ENCODE assay signal across 8 mouse cellular contexts in genomic region chr10:19935295-19935623, GRCm38 (mm10). TPM values are rescaled to one million over a fixed set of nuclear protein-coding genes. Genes with fewer than 3 reads are reported as not detected.
DNase-seq lines count a peak whose midpoint lies in the region; ATAC-seq and TF ChIP-seq lines count a peak whose summit lies in the region.

No protein-coding gene starts in this region.

- H3K9ac ChIP-seq in neural tube, embryonic 15.5 days (replicated peaks): peak overlapping the region; percentile 75; the same call in 1 of the 2 replicates

- intact Hi-C loops in left cerebral cortex, postnatal 4 days (cut with DNase I): no loop called here

- no peaks in the 10 kb centered on the region for H3K9me3 ChIP-seq in limb, embryonic 10.5 days (replicated peaks)
- no peaks in the 10 kb centered on the region for H3K9me3 ChIP-seq in neural tube, embryonic 15.5 days (replicated peaks)

- H3K4me2 ChIP-seq in neural tube, embryonic 15.5 days: peak overlapping the region; percentile 98

- peak in 1 of 2 experiments; percentile 42 for DNase-seq in cerebellum, adult 2 months
- DNase-seq in cerebellum, adult 11-12 months: no peak
- DNase-seq in thymus, adult 2 months: peak; percentile 12
- DNase-seq in thymus, adult 18-20 months: no peak
- DNase-seq in limb, embryonic 10.5 days (ENCODE audit: low spot score): no peak
- DNase-seq in left cerebral cortex, adult 9 months (ENCODE audit: low spot score in 2 of 2): no peak
- DNase-seq in left cerebral cortex, postnatal 4 days: no peak

- no peak for TF ChIP-seq CTCF in cerebellum, adult 2 months (IDR thresholded peaks at IDR 0.05; ENCODE audit: borderline replicate concordance, insufficient read depth, low read depth, low read length)
- TF ChIP-seq CTCF in thymus, adult 2 months (IDR thresholded peaks at IDR 0.05; ENCODE audit: borderline replicate concordance, control insufficient read depth, extremely low read depth, insufficient read depth, low read length, poor library complexity): no peak

- H3K4me3 ChIP-seq in cerebellum, adult 2 months (replicated peaks; ENCODE audit: insufficient read depth, low read depth, low read length): peak overlapping the region; percentile 88
- H3K4me3 ChIP-seq in thymus, adult 2 months (ENCODE audit: control insufficient read depth, insufficient read depth, low read length): peak overlapping the region; percentile 67
- H3K4me3 ChIP-seq in limb, embryonic 10.5 days: peak overlapping the region; percentile 80
- peak overlapping the region; percentile 78 for H3K4me3 ChIP-seq in neural tube, embryonic 15.5 days (replicated peaks)

- H3K36me3 ChIP-seq in thymus, adult 2 months (ENCODE audit: control insufficient read depth, insufficient read depth, low read length): no peaks in the 10 kb centered on the region
- H3K36me3 ChIP-seq in limb, embryonic 10.5 days: no peaks in the 10 kb centered on the region
- no peaks in the 10 kb centered on the region for H3K36me3 ChIP-seq in neural tube, embryonic 15.5 days

- H3K27ac ChIP-seq in cerebellum, adult 2 months (ENCODE audit: insufficient read depth, low read length): no peak overlapping the region
- H3K27ac ChIP-seq in thymus, adult 2 months (ENCODE audit: control insufficient read depth, insufficient read depth, low read length): no peak overlapping the region
- H3K27ac ChIP-seq in limb, embryonic 10.5 days: no peak overlapping the region
- no peak overlapping the region for H3K27ac ChIP-seq in neural tube, embryonic 15.5 days (replicated peaks)

- ATAC-seq in neural tube, embryonic 15.5 days (ENCODE audit: low FRiP score): no peak

- WGBS in cerebellum, adult 2 months: 14% methylated on average over 10 of the region's 10 CpGs
- WGBS in thymus, adult 2 months: 4% methylated on average over 10 of the region's 10 CpGs
- WGBS in limb, embryonic 10.5 days: 5% methylated on average over 10 of the region's 10 CpGs
- WGBS in neural tube, embryonic 15.5 days: 4% methylated on average over 10 of the region's 10 CpGs

- TF ChIP-seq POLR2A in cerebellum, adult 2 months (IDR thresholded peaks at IDR 0.05; ENCODE audit: borderline replicate concordance, insufficient read depth, low read length): no peak
- TF ChIP-seq POLR2A in thymus, adult 2 months (IDR thresholded peaks at IDR 0.05; ENCODE audit: control insufficient read depth, extremely low read depth, insufficient read depth, low read length, poor library complexity): no peak

- H3K4me1 ChIP-seq in cerebellum, adult 2 months (ENCODE audit: control insufficient read depth, insufficient read depth, low read length): peaks cover 8% of the 10 kb centered on the region
- H3K4me1 ChIP-seq in thymus, adult 2 months (replicated peaks; ENCODE audit: control insufficient read depth, insufficient read depth, low read length): peaks cover 27% of the 10 kb centered on the region
- H3K4me1 ChIP-seq in limb, embryonic 10.5 days: peaks cover 29% of the 10 kb centered on the region
- H3K4me1 ChIP-seq in neural tube, embryonic 15.5 days: peaks cover 23% of the 10 kb centered on the region

- H3K27me3 ChIP-seq in cerebellum, adult 2 months (ENCODE audit: control insufficient read depth, insufficient read depth, low read length): no peaks in the 10 kb centered on the region
- H3K27me3 ChIP-seq in thymus, adult 2 months (ENCODE audit: control insufficient read depth, insufficient read depth, low read length): no peaks in the 10 kb centered on the region
- H3K27me3 ChIP-seq in limb, embryonic 10.5 days (ENCODE audit: low read depth, poor library complexity, severe bottlenecking): peaks cover 39% of the 10 kb centered on the region
- peaks cover 24% of the 10 kb centered on the region for H3K27me3 ChIP-seq in neural tube, embryonic 15.5 days (replicated peaks)

RNA-seq across cellular contexts. Expression of gene Map3k5, which starts 1.0 kb away (rescaled TPM):
- 12.1 and 14.4 TPM in 2 replicates for polyA plus RNA-seq in cerebellum, adult 2 months (2012; rRNA removed)
- polyA plus RNA-seq in thymus, adult 2 months (2012; rRNA removed): 2.9 and 3.5 TPM in 2 replicates
- 0.44 and 0.58 TPM in 2 replicates for polyA plus RNA-seq in limb, embryonic 10.5 days (2016; fragmentation: Nextera tagmentation; extraction: Ambion mirVana)
- 1.4 and 1.7 TPM in 2 replicates for polyA plus RNA-seq in neural tube, embryonic 15.5 days (2015; fragmentation: Nextera tagmentation; extraction: Ambion mirVana)
- total RNA-seq in left cerebral cortex, postnatal 4 days (2021): 10 to 100 TPM; 21.3 to 23.4 TPM

RNA-seq across cellular contexts. Expression of gene Pex7, which starts 27.8 kb away (rescaled TPM):
- 38.8 and 39.8 TPM in 2 replicates for polyA plus RNA-seq in cerebellum, adult 2 months (2012; rRNA removed)
- polyA plus RNA-seq in thymus, adult 2 months (2012; rRNA removed): 26.1 and 27.2 TPM in 2 replicates
- 19.1 and 19.3 TPM in 2 replicates for polyA plus RNA-seq in limb, embryonic 10.5 days (2016; fragmentation: Nextera tagmentation; extraction: Ambion mirVana)
- 32.9 and 34.0 TPM in 2 replicates for polyA plus RNA-seq in neural tube, embryonic 15.5 days (2015; fragmentation: Nextera tagmentation; extraction: Ambion mirVana)
- 10 to 100 TPM; 19.4 to 20.7 TPM for total RNA-seq in left cerebral cortex, postnatal 4 days (2021)
